Mouse (Mus musculus) forebrain, embryonic 14.5 days (tissue): ENCODE data around the gene Ccdc162. TPM values are rescaled to one million over a fixed set of nuclear protein-coding genes. Genes with fewer than 3 reads are reported as not detected.
A peak's percentile ranks its signal among the peaks of the same experiment; 100 is the strongest.

ENCODE experiments used
- ATAC-seq: fragments of 200-750 bp; cut with Nextera tagmentation; 2 replicates; pipeline ENCODE4 v1.8.0; 2017; ENCODE audit warnings: mild to moderate bottlenecking, moderate library complexity
- DNase-seq: peaks from one replicate; pipeline ENCODE4 v3.0.0-alpha.2; 2015; ENCODE audit warnings: low spot score
- H3K27ac ChIP-seq: fragments of 300-500 bp; sonication (generic); 2 replicates; pipeline ENCODE4 v1.5.1; 2014; ENCODE audit warnings: low read depth, mild to moderate bottlenecking, control low read depth, low read length, moderate library complexity
- H3K27me3 ChIP-seq: fragments of 300-500 bp; sonication (generic); replicated peaks from 2 replicates; pipeline ENCODE4 v1.6.1; 2014; ENCODE audit warnings: low read length, control low read depth, mixed read lengths; ENCODE audit not compliant: control insufficient read depth, insufficient read depth
- H3K36me3 ChIP-seq: fragments of 300-500 bp; sonication (generic); 2 replicates; pipeline ENCODE4 v1.6.1; 2014; ENCODE audit warnings: low read length, control low read depth; ENCODE audit not compliant: control insufficient read depth, insufficient read depth
- H3K4me1 ChIP-seq: fragments of 300-500 bp; sonication (generic); 2 replicates; pipeline ENCODE4 v1.6.1; 2014; ENCODE audit warnings: antibody characterized with exemption, low read length, control low read depth; ENCODE audit not compliant: control insufficient read depth, insufficient read depth
- H3K4me2 ChIP-seq: fragments of 300-500 bp; sonication (generic); 2 replicates; pipeline ENCODE4 v1.6.1; 2014; ENCODE audit warnings: mild to moderate bottlenecking, control low read depth, low read length
- H3K4me3 ChIP-seq: fragments of 300-500 bp; sonication (generic); 2 replicates; pipeline ENCODE4 v1.5.1; 2014; ENCODE audit warnings: low read depth, low read length, control low read depth
- H3K9ac ChIP-seq: fragments of 300-500 bp; sonication (generic); 2 replicates; pipeline ENCODE4 v1.6.1; 2014; ENCODE audit warnings: mild to moderate bottlenecking, low read length, control low read depth, moderate library complexity
- H3K9me3 ChIP-seq: fragments of 300-500 bp; sonication (generic); replicated peaks from 2 replicates; pipeline ENCODE4 v1.6.1; 2016; ENCODE audit warnings: low read length, control low read depth, mixed read lengths; ENCODE audit not compliant: control insufficient read depth
- WGBS: fragments of 180-500 bp; shearing (Covaris S2); extraction: QIAGEN DNeasy Blood & Tissue Kit; methylation state at CpG from one replicate; pipeline ENCODE4 v1.1.7; 2014; 5-methylcytosine and 5-hydroxymethylcytosine counted together
- polyA plus RNA-seq: library from polyadenylated mRNA; unstranded; fragments of >200 nt; fragmentation: Nextera tagmentation; extraction: Ambion mirVana; gene quantifications from 2 replicates; pipeline ENCODE4 v1.2.1, GENCODE M21; 2014

The Ccdc162 gene
- polyA plus RNA-seq, 1 experiment from 2014 or later: 0.66 TPM

DNA sequence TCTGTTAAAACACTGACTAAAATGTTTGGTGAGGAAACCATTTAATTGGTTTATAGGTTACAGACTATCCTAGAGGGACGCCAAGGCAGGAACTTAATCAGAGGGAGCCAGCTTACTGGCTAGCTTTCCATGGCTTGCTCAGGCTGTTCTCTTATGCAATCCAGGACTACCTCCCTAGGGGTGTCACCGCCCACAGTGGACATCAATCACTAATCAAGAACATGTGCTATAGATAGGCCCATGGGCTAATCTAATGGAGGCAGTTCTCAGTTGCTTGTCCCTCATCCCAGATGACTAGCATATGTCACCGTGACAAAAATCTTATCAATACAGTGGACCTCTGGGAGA lies 178.5 kb downstream of the Ccdc162 start:
- H3K9ac ChIP-seq: no peak overlapping the region

DNA sequence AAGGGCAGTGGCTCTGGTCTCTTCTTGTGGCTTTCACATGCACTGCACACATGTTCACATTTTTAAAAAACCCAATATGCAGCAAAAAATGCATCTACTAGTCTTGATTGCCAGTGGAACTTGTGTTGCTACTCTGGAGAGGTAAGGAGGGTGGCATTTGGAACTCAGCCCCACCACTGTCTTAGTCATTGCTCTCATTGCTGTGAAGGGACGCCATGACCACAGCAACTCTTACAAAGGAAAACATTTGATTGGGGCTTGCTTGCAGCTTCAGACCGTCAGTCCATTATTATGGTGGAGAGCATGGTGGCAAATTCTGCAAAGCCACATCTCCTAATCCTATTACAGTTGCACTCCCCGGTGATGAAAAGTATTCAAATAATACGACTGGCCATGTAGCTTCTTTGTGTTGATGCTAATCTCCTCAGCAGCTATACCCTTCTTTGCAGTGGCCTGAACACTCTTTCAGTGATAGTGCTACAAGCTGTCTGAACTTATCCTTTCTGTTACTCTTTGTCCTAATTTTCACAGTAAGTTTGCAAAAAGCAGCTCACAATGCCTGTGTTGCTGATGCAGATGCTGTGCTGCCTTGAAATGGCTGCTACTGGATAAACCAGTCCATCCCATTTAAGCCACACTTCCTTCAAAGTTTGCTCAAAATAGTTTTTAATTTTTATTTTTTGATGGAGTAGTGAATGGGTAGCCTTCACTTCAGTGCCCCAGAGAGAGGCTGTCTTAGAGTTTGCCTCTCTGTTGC lies 179.0 kb downstream of the Ccdc162 start:
- H3K9ac ChIP-seq: no peak overlapping the region
- no peaks in the 10 kb centered on the region for H3K4me1 ChIP-seq
- no peaks in the 10 kb centered on the region for H3K9me3 ChIP-seq
- H3K27ac ChIP-seq: no peak overlapping the region
- ATAC-seq (no peak), DNase-seq (no peak)
- H3K4me3 ChIP-seq: no peak overlapping the region
- no peak overlapping the region for H3K4me2 ChIP-seq
- H3K27me3 ChIP-seq: no peaks in the 10 kb centered on the region
- peaks cover 23% of the 10 kb centered on the region; the same call in 1 of the 2 replicates for H3K36me3 ChIP-seq
- 53% methylated on average over 4 of the region's 4 CpGs for WGBS

More for the DNA sequence above, 178.5 kb downstream of the Ccdc162 start:
- ATAC-seq: no peak
- WGBS: 96% methylated on average over 3 of the region's 3 CpGs
- Histone ChIP-seq H3K27me3 (no peaks in the 10 kb centered on the region), H3K36me3 (peaks cover 17% of the 10 kb centered on the region; the same call in 1 of the 2 replicates), H3K4me2 (no peak overlapping the region), H3K27ac (no peak overlapping the region), H3K4me1 (no peaks in the 10 kb centered on the region), H3K4me3 (no peak overlapping the region), H3K9me3 (no peaks in the 10 kb centered on the region)
- no peak for DNase-seq

- WGBS: 84% methylated on average over 1 of the region's 1 CpGs
These were observed 179.7 kb downstream of the Ccdc162 start for GRCm38 (mm10) chr10:41536714-41537113.

DNA sequence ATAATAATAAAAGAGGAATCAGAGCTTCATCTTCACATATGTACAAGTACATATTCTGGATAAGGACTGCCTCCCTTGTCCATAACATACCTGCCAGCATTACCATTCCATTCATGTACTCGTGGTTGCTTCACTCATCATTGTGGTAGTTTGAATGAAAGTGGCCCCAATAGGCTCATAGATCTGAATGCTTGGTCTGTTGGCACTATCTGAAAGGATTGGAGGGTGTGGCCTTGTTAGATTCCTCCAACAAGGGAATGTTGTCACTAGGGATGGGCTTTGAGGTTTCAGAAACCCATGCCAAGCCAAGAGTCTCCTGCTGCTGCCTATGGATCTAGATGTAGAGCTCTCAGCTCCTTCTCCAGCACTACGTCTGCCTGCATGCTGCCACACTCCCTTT lies 180.4 kb downstream of the Ccdc162 start:
- H3K36me3 ChIP-seq: peaks cover 29% of the 10 kb centered on the region
- H3K27ac ChIP-seq: no peak overlapping the region
- 83% methylated on average over 2 of the region's 2 CpGs for WGBS
- no peaks in the 10 kb centered on the region for H3K27me3 ChIP-seq
- H3K9ac ChIP-seq: no peak overlapping the region
- H3K9me3 ChIP-seq: no peaks in the 10 kb centered on the region
- H3K4me1 ChIP-seq: no peaks in the 10 kb centered on the region
- no peak overlapping the region for H3K4me2 ChIP-seq
- H3K4me3 ChIP-seq: no peak overlapping the region
- no peak for DNase-seq
- no peak for ATAC-seq

More at GRCm38 (mm10) chr10:41536714-41537113, 179.7 kb downstream of the Ccdc162 start:
- Histone ChIP-seq H3K9ac (no peak overlapping the region), H3K27ac (no peak overlapping the region), H3K36me3 (peaks cover 24% of the 10 kb centered on the region; the same call in 1 of the 2 replicates), H3K4me2 (no peak overlapping the region), H3K4me3 (no peak overlapping the region), H3K9me3 (no peaks in the 10 kb centered on the region), H3K4me1 (no peaks in the 10 kb centered on the region), H3K27me3 (no peaks in the 10 kb centered on the region)
- DNase-seq (no peak), ATAC-seq (no peak)

GRCm38 (mm10) chr10:41529972-41530371 lies 186.5 kb downstream of the Ccdc162 start:
- H3K9me3 ChIP-seq: no peaks in the 10 kb centered on the region
- no peak overlapping the region for H3K9ac ChIP-seq
- ATAC-seq: no peak
- no peaks in the 10 kb centered on the region for H3K4me1 ChIP-seq
- no peak overlapping the region for H3K27ac ChIP-seq
- 88% methylated on average over 5 of the region's 5 CpGs for WGBS
- H3K27me3 ChIP-seq: no peaks in the 10 kb centered on the region
- no peak for DNase-seq
- H3K4me3 ChIP-seq: no peak overlapping the region
- H3K36me3 ChIP-seq: peaks cover 67% of the 10 kb centered on the region
- no peak overlapping the region for H3K4me2 ChIP-seq

- 76% methylated on average over 1 of the region's 1 CpGs for WGBS
- H3K36me3 ChIP-seq: peaks cover 55% of the 10 kb centered on the region
- no peak for DNase-seq
- no peak overlapping the region for H3K9ac ChIP-seq
- ATAC-seq: no peak
- peaks cover 16% of the 10 kb centered on the region for H3K4me1 ChIP-seq
- H3K27me3 ChIP-seq: no peaks in the 10 kb centered on the region
- H3K4me2 ChIP-seq: no peak overlapping the region
- no peak overlapping the region for H3K27ac ChIP-seq
- no peaks in the 10 kb centered on the region for H3K9me3 ChIP-seq
- H3K4me3 ChIP-seq: no peak overlapping the region
These were observed 190.7 kb downstream of the Ccdc162 start for GRCm38 (mm10) chr10:41525696-41526095.

- Histone ChIP-seq H3K4me1 (peaks cover 18% of the 10 kb centered on the region), H3K4me2 (no peak overlapping the region), H3K27me3 (no peaks in the 10 kb centered on the region), H3K27ac (no peak overlapping the region), H3K4me3 (no peak overlapping the region), H3K9ac (no peak overlapping the region), H3K36me3 (peaks cover 35% of the 10 kb centered on the region), H3K9me3 (no peaks in the 10 kb centered on the region)
- WGBS: 80% methylated on average over 3 of the region's 3 CpGs
- no peak for ATAC-seq
- DNase-seq: no peak
These were observed 193.0 kb downstream of the Ccdc162 start for GRCm38 (mm10) chr10:41523386-41523785.

GRCm38 (mm10) chr10:41520410-41520673 lies 196.1 kb downstream of the Ccdc162 start:
- DNase-seq (no peak), ATAC-seq (no peak)
- Histone ChIP-seq H3K27ac (no peak overlapping the region), H3K36me3 (peaks cover 20% of the 10 kb centered on the region), H3K4me2 (peak overlapping the region; percentile 83), H3K9me3 (no peaks in the 10 kb centered on the region), H3K4me1 (peaks cover 18% of the 10 kb centered on the region), H3K4me3 (peak overlapping the region; percentile 95), H3K9ac (peak overlapping the region; percentile 92), H3K27me3 (no peaks in the 10 kb centered on the region)
- 5% methylated on average over 5 of the region's 5 CpGs for WGBS

DNA sequence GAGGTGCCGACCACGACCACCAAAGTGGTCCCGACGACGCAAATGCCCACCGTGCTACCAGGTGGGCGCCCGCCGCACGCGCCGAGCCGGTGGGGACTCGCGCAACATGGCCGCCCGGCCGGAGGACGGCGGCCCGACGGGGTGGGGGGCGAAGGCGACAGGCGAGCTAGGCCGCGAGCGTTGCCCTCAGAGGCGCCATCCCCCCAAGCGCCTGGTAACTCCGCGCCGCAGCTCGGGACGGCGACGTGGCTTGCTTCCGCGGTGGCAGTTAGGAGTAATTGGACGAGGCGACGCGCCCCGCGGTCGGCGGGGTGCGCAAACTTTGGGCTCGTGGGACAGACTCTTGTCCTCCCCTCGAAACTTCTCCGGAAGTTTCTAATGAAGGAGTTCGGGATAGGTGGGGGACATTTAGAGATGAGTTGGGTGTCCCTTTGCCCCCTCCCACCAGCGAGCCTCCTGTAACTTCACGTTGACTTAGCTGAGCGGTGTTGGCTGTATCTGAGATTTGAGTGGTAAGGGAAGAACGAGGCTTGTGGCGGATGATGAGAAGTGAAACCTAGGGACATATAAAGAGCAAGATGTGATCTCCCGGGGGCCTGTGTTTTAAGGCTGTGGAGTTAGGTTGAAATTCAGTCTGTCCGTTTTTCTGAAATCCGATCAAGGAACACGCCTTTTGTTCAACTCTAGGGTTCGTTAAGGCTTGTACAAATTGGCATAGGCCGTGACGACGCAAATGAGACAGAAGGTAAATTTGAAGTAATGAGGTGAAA lies 196.6 kb downstream of the Ccdc162 start:
- Histone ChIP-seq H3K9ac (peak overlapping the region; percentile 92), H3K36me3 (peaks cover 17% of the 10 kb centered on the region), H3K27ac (peak overlapping the region; percentile 97), H3K9me3 (no peaks in the 10 kb centered on the region), H3K4me2 (peak overlapping the region; percentile 83), H3K27me3 (no peaks in the 10 kb centered on the region), H3K4me1 (peaks cover 18% of the 10 kb centered on the region), H3K4me3 (peak overlapping the region; percentile 95)
- WGBS: under 1% methylated on average over 59 of the region's 65 CpGs
- ATAC-seq (peak; percentile 59), DNase-seq (peak; percentile 51)
